Mouse (Mus musculus): Measurements from ENCODE around the gene Rfx6.

GRCm38 (mm10) chr10:51649506-51650221 lies 27.9 kb upstream of the Rfx6 start:
- TF ChIP-seq POLR2A (IDR thresholded peaks at IDR 0.05; ENCODE audit: borderline replicate concordance, low read depth, low read length) (no peak), CTCF (IDR thresholded peaks at IDR 0.05; ENCODE audit: low read depth, low read length) (no peak)

All from bone marrow macrophage, adult 2 months (primary cell).